ENCODE assay signal across 8 mouse cellular contexts in genomic region chr9:21149077-21149653, GRCm38 (mm10). TPM values are rescaled to one million over a fixed set of nuclear protein-coding genes. Genes with fewer than 3 reads are reported as not detected.
A peak's percentile ranks its signal among the peaks of the same experiment; 100 is the strongest.
DNase-seq lines count a peak whose midpoint lies in the region; ATAC-seq and TF ChIP-seq lines count a peak whose summit lies in the region.

No protein-coding gene starts in this region.

- H3K4me2 ChIP-seq in heart, embryonic 13.5 days, result peak overlapping the region; percentile 97
- peak overlapping the region; percentile 64 for H3K4me2 ChIP-seq in forebrain, postnatal 0 days (ENCODE audit: low read depth)

- H3K9me3 ChIP-seq in heart, embryonic 13.5 days, result no peaks in the 10 kb centered on the region
- no peaks in the 10 kb centered on the region for H3K9me3 ChIP-seq in ES-Bruce4 (replicated peaks; ENCODE audit: control insufficient read depth, insufficient read depth, low read length, poor library complexity, severe bottlenecking)
- H3K9me3 ChIP-seq in forebrain, postnatal 0 days (ENCODE audit: low read length), result no peaks in the 10 kb centered on the region

- H3K27ac ChIP-seq in heart, embryonic 13.5 days (replicated peaks), result peak overlapping the region; percentile 84
- H3K27ac ChIP-seq in ES-Bruce4 (ENCODE audit: insufficient read depth, low read length) (no peak overlapping the region), macrophage (peak overlapping the region; percentile 59)
- peak overlapping the region; percentile 81 for H3K27ac ChIP-seq in forebrain, postnatal 0 days (ENCODE audit: low read depth, low read length)

- H3K36me3 ChIP-seq in heart, embryonic 13.5 days, result peaks cover 31% of the 10 kb centered on the region
- H3K36me3 ChIP-seq in ES-Bruce4 (ENCODE audit: control insufficient read depth, insufficient read depth, low read length, poor library complexity, severe bottlenecking) (peaks cover 9% of the 10 kb centered on the region), macrophage (ENCODE audit: inconsistent target) (0 out of 2 replicates have a peak, but pooled peaks cover 10% of the 10 kb centered on the region)
- peaks cover 19% of the 10 kb centered on the region for H3K36me3 ChIP-seq in forebrain, postnatal 0 days (ENCODE audit: insufficient read depth)

- peaks cover 61% of the 10 kb centered on the region for H3K4me1 ChIP-seq in heart, embryonic 13.5 days
- H3K4me1 ChIP-seq in ES-Bruce4 (ENCODE audit: control insufficient read depth, insufficient read depth, low read length), result peaks cover 1% of the 10 kb centered on the region
- H3K4me1 ChIP-seq in forebrain, postnatal 0 days (ENCODE audit: insufficient read depth), result peaks cover 10% of the 10 kb centered on the region

- TF ChIP-seq CTCF in ES-Bruce4 (IDR thresholded peaks at IDR 0.05; ENCODE audit: low read depth, low read length), result no peak
- no peak for TF ChIP-seq CTCF in forebrain, postnatal 0 days (IDR thresholded peaks at IDR 0.05; ENCODE audit: low read depth)

- H3K79me2 ChIP-seq in macrophage (ENCODE audit: inconsistent target), result peaks cover 56% of the 10 kb centered on the region

- no peak for ATAC-seq in heart, embryonic 13.5 days (ENCODE audit: extremely low read depth, insufficient number of reproducible peaks, low FRiP score, low TSS enrichment)
- ATAC-seq in forebrain, postnatal 0 days, result no peak

- no peak for TF ChIP-seq POLR2A in ES-Bruce4 (IDR thresholded peaks at IDR 0.05; ENCODE audit: insufficient read depth, low read length)

- no peak for DNase-seq in heart, adult 8-10 months (ENCODE audit: low spot score)
- DNase-seq in forebrain, postnatal 0 days, result no peak
- DNase-seq in left cerebral cortex, postnatal 14 days (ENCODE audit: low spot score in 2 of 2), result no peak
- DNase-seq in layer of hippocampus, adult 9-10 months (ENCODE audit: low spot score), result no peak
- no peak for DNase-seq in thymus, postnatal 10 days (ENCODE audit: low spot score in 2 of 2)

- 5% methylated on average over 8 of the region's 8 CpGs for WGBS in heart, embryonic 13.5 days
- 13% methylated on average over 8 of the region's 8 CpGs for WGBS in forebrain, postnatal 0 days
- WGBS in macrophage (ENCODE audit: missing documents), result 3% methylated on average over 8 of the region's 8 CpGs

- no peak for TF ChIP-seq EP300 in ES-Bruce4 (IDR thresholded peaks at IDR 0.05; ENCODE audit: insufficient read depth, low read depth, low read length)

- H3K9ac ChIP-seq in heart, embryonic 13.5 days, result peak overlapping the region; percentile 97
- H3K9ac ChIP-seq in ES-Bruce4 (ENCODE audit: low read depth, poor library complexity, severe bottlenecking), result peak overlapping the region; percentile 88
- H3K9ac ChIP-seq in forebrain, postnatal 0 days, result peak overlapping the region; percentile 82

- H3K27me3 ChIP-seq in heart, embryonic 13.5 days (replicated peaks), result no peaks in the 10 kb centered on the region
- no peaks in the 10 kb centered on the region for H3K27me3 ChIP-seq in ES-Bruce4 (ENCODE audit: control insufficient read depth, insufficient read depth, low read length, poor library complexity, severe bottlenecking)
- H3K27me3 ChIP-seq in forebrain, postnatal 0 days (ENCODE audit: insufficient read depth, low read length), result no peaks in the 10 kb centered on the region

- intact Hi-C loops in left cerebral cortex, postnatal 14 days (cut with DNase I), result no loop called here

- H3K4me3 ChIP-seq in heart, embryonic 13.5 days, result peak overlapping the region; percentile 94
- peak overlapping the region; percentile 98 for H3K4me3 ChIP-seq in ES-Bruce4 (ENCODE audit: low read depth, low read length)
- H3K4me3 ChIP-seq in forebrain, postnatal 0 days (ENCODE audit: low read depth, low read length), result peak overlapping the region; percentile 80
- H3K4me3 ChIP-seq in macrophage (ENCODE audit: inconsistent target), result peak overlapping the region; percentile 94

RNA-seq across cellular contexts. Expression of gene Cdc37, which starts 0.6 kb away (rescaled TPM):
- polyA plus RNA-seq in heart, embryonic 13.5 days (2015; fragmentation: Nextera tagmentation; extraction: Ambion mirVana), result 222 and 230 TPM in 2 replicates
- total RNA-seq in heart, adult 8-10 months (2022), result 100 to 1,000 TPM; 138 to 170 (median 157) TPM
- polyA plus RNA-seq in ES-Bruce4 (2011; ENCODE audit: insufficient read depth, insufficient read length, low read depth, missing spikeins), result 164 and 171 TPM in 2 replicates
- total RNA-seq in forebrain, postnatal 0 days (2014; rRNA removed), result 39.5 and 42.1 TPM in 2 replicates
- polyA plus RNA-seq in forebrain, postnatal 0 days (2015; fragmentation: Nextera tagmentation; extraction: Ambion mirVana), result 186 and 191 TPM in 2 replicates
- 10 to 100 TPM; 40.1 to 93.8 (median 70.7) TPM for total RNA-seq in macrophage (2018; cell fraction: chromatin; rRNA removed)
- 100 to 1,000 TPM; 123 to 178 (median 150) TPM for total RNA-seq in macrophage (2018; cell fraction: cytosol; rRNA removed)
- total RNA-seq in macrophage (2018; cell fraction: nucleus; rRNA removed), result 10 to 100 TPM; 45.9 to 97.7 (median 66.8) TPM
- 166 to 206 TPM (median 199 TPM) in 3 replicates for polyA plus RNA-seq in macrophage (2018)
- total RNA-seq in left cerebral cortex, postnatal 14 days (2021), result 100 to 1,000 TPM; 128 to 131 TPM

RNA-seq across cellular contexts. Expression of gene Pde4a, which starts 16.3 kb away (rescaled TPM):
- polyA plus RNA-seq in heart, embryonic 13.5 days (2015; fragmentation: Nextera tagmentation; extraction: Ambion mirVana), result 9.5 and 11.3 TPM in 2 replicates
- 10 to 100 TPM; 48.5 to 75.4 (median 62.1) TPM for total RNA-seq in heart, adult 8-10 months (2022)
- polyA plus RNA-seq in ES-Bruce4 (2011; ENCODE audit: insufficient read depth, insufficient read length, low read depth, missing spikeins) (9.5 and 10.4 TPM in 2 replicates), macrophage (2018) (6.5 to 7.1 TPM (median 6.8 TPM) in 3 replicates)
- total RNA-seq in forebrain, postnatal 0 days (2014; rRNA removed), result 19.8 and 20.0 TPM in 2 replicates
- 26.2 and 41.6 TPM in 2 replicates for polyA plus RNA-seq in forebrain, postnatal 0 days (2015; fragmentation: Nextera tagmentation; extraction: Ambion mirVana)
- total RNA-seq in macrophage (2018; cell fraction: chromatin; rRNA removed), result 10 to 100 TPM in 21 of 26 experiments, 1 to 10 TPM in 5; 5.5 to 39.0 (median 18.5) TPM
- 1 to 10 TPM; 2.4 to 9.2 (median 7.3) TPM for total RNA-seq in macrophage (2018; cell fraction: cytosol; rRNA removed)
- 10 to 100 TPM in 19 of 26 experiments, 1 to 10 TPM in 7; 4.9 to 34.1 (median 16.7) TPM for total RNA-seq in macrophage (2018; cell fraction: nucleus; rRNA removed)
- total RNA-seq in left cerebral cortex, postnatal 14 days (2021), result 10 to 100 TPM; 76.2 to 79.6 TPM

RNA-seq across cellular contexts. Expression of gene Tyk2, which starts 18.1 kb away (rescaled TPM):
- polyA plus RNA-seq in heart, embryonic 13.5 days (2015; fragmentation: Nextera tagmentation; extraction: Ambion mirVana), result 13.7 and 14.0 TPM in 2 replicates
- total RNA-seq in heart, adult 8-10 months (2022), result 1 to 10 TPM; 8.6 to 9.1 (median 8.7) TPM
- 15.5 and 17.8 TPM in 2 replicates for polyA plus RNA-seq in ES-Bruce4 (2011; ENCODE audit: insufficient read depth, insufficient read length, low read depth, missing spikeins)
- 9.4 and 11.0 TPM in 2 replicates for total RNA-seq in forebrain, postnatal 0 days (2014; rRNA removed)
- polyA plus RNA-seq in forebrain, postnatal 0 days (2015; fragmentation: Nextera tagmentation; extraction: Ambion mirVana), result 3.8 and 5.0 TPM in 2 replicates
- 100 to 1,000 TPM; 145 to 475 (median 281) TPM for total RNA-seq in macrophage (2018; cell fraction: chromatin; rRNA removed)
- 100 to 1,000 TPM in 1 of 26 experiments, 10 to 100 TPM in 25; 31.2 to 105 (median 49.4) TPM for total RNA-seq in macrophage (2018; cell fraction: cytosol; rRNA removed)
- 100 to 1,000 TPM; 118 to 306 (median 168) TPM for total RNA-seq in macrophage (2018; cell fraction: nucleus; rRNA removed)
- polyA plus RNA-seq in macrophage (2018), result 22.8 to 47.7 TPM (median 23.6 TPM) in 3 replicates
- total RNA-seq in left cerebral cortex, postnatal 14 days (2021), result 10 to 100 TPM; 11.7 to 12.0 TPM

RNA-seq across cellular contexts. Expression of gene Raver1, which starts 57.4 kb away (rescaled TPM):
- 45.2 and 47.3 TPM in 2 replicates for polyA plus RNA-seq in heart, embryonic 13.5 days (2015; fragmentation: Nextera tagmentation; extraction: Ambion mirVana)
- total RNA-seq in heart, adult 8-10 months (2022), result 10 to 100 TPM; 25.7 to 26.2 (median 26.0) TPM
- polyA plus RNA-seq in ES-Bruce4 (2011; ENCODE audit: insufficient read depth, insufficient read length, low read depth, missing spikeins), result 60.7 and 61.9 TPM in 2 replicates
- total RNA-seq in forebrain, postnatal 0 days (2014; rRNA removed), result 24.5 and 40.3 TPM in 2 replicates
- 23.2 and 24.3 TPM in 2 replicates for polyA plus RNA-seq in forebrain, postnatal 0 days (2015; fragmentation: Nextera tagmentation; extraction: Ambion mirVana)
- 10 to 100 TPM; 23.7 to 63.5 (median 47.2) TPM for total RNA-seq in macrophage (2018; cell fraction: chromatin; rRNA removed)
- total RNA-seq in macrophage (2018; cell fraction: cytosol; rRNA removed), result 10 to 100 TPM; 31.9 to 51.1 (median 39.1) TPM
- total RNA-seq in macrophage (2018; cell fraction: nucleus; rRNA removed), result 10 to 100 TPM; 37.6 to 65.2 (median 48.8) TPM
- polyA plus RNA-seq in macrophage (2018), result 24.3 to 37.8 TPM (median 28.2 TPM) in 3 replicates
- total RNA-seq in left cerebral cortex, postnatal 14 days (2021), result 10 to 100 TPM; 30.0 to 30.9 TPM

RNA-seq across cellular contexts. Expression of gene Gm38431, which starts 57.4 kb away (rescaled TPM):
- polyA plus RNA-seq in heart, embryonic 13.5 days (2015; fragmentation: Nextera tagmentation; extraction: Ambion mirVana), result 1.6 and 1.7 TPM in 2 replicates
- total RNA-seq in heart, adult 8-10 months (2022), result 1 to 10 TPM in 1 of 4 experiments, under 1 TPM in 3; 0.26 to 1.6 (median 0.36) TPM
- 4.7 and 6.3 TPM in 2 replicates for polyA plus RNA-seq in ES-Bruce4 (2011; ENCODE audit: insufficient read depth, insufficient read length, low read depth, missing spikeins)
- total RNA-seq in forebrain, postnatal 0 days (2014; rRNA removed), result 0.43 and 3.4 TPM in 2 replicates
- polyA plus RNA-seq in forebrain, postnatal 0 days (2015; fragmentation: Nextera tagmentation; extraction: Ambion mirVana), result 0.34 and 0.44 TPM in 2 replicates
- total RNA-seq in macrophage (2018; cell fraction: chromatin; rRNA removed), result 10 to 100 TPM in 9 of 26 experiments, 1 to 10 TPM in 17; 3.6 to 34.0 (median 7.0) TPM
- total RNA-seq in macrophage (2018; cell fraction: cytosol; rRNA removed), result 1 to 10 TPM in 18 of 26 experiments, under 1 TPM in 8; 0.53 to 2.4 (median 1.2) TPM
- total RNA-seq in macrophage (2018; cell fraction: nucleus; rRNA removed), result 1 to 10 TPM in 25 of 26 experiments, under 1 TPM in 1; 0.96 to 5.7 (median 2.7) TPM
- 0.88 to 8.1 TPM (median 2.0 TPM) in 3 replicates for polyA plus RNA-seq in macrophage (2018)
- total RNA-seq in left cerebral cortex, postnatal 14 days (2021), result 1 to 10 TPM; 1.8 to 2.6 TPM
